Mouse (Mus musculus) megakaryocyte, embryonic 14.5 days (primary cell): Measurements from ENCODE around the gene Papolb.

Experiments used
- FLI1 ChIP-seq: IDR thresholded peaks from 2 replicates; pipeline ENCODE4 v1.6.1; 2012; ENCODE audit warnings: low read length, inconsistent platforms, mixed read lengths
- GATA1 ChIP-seq: IDR thresholded peaks from 3 replicates; pipeline ENCODE4 v1.6.1; 2012; ENCODE audit warnings: mixed read lengths, low read length, inconsistent platforms, borderline replicate concordance

GRCm38 (mm10) chr5:142521195-142521866 is 8.5 kb downstream of the Papolb start:
- TF ChIP-seq FLI1 (no peak), GATA1 (no peak)
